In the genomic region with DNA sequence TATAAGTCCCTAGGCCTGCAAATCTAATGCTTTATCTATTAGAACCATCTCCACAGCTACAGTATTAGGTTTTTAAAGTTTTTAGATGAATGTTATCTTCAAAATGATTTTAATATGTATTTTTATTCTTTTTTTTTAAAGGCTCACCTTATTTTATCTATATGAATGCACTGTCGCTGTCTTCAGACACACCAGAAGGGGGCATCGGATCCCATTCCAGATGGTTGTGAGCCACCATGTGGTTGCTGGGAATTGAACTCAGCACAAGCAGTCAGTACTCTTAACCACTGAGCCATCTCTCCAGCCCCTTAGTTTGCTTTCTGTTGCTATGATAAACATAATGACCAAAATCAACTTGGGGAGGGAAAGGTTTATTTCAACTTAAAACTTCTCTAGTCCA, we compare ENCODE assay signal across 32 mouse cellular contexts. TPM values are rescaled to one million over a fixed set of nuclear protein-coding genes. Genes with fewer than 3 reads are reported as not detected.
DNase-seq lines count a peak whose midpoint lies in the region; ATAC-seq and TF ChIP-seq lines count a peak whose summit lies in the region.
"Had no signal": no experiment of that assay in that cellular context is flagged by ENCODE, and none has a peak within 500 bp of the region (broad histone marks: within the 10 kb centered on the region; RNA-seq: fewer than 3 reads in every experiment).

No protein-coding gene starts in this region.

- TF ChIP-seq CTCF in forebrain, postnatal 0 days (IDR thresholded peaks at IDR 0.05; ENCODE audit: low read depth) = peak; percentile 43
- TF ChIP-seq CTCF in testis, adult 2 months (IDR thresholded peaks at IDR 0.05; ENCODE audit: control insufficient read depth, insufficient read depth, insufficient replicate concordance, low read depth, low read length) = no peak

- no peaks in the 10 kb centered on the region for H3K9me3 ChIP-seq in forebrain, postnatal 0 days (ENCODE audit: low read length)
- H3K9me3 ChIP-seq in forebrain, embryonic 15.5 days = no peaks in the 10 kb centered on the region
- no peaks in the 10 kb centered on the region for H3K9me3 ChIP-seq in liver, embryonic 13.5 days (replicated peaks)
- no peaks in the 10 kb centered on the region for H3K9me3 ChIP-seq in neural tube, embryonic 15.5 days (replicated peaks)
- H3K9me3 ChIP-seq: heart, embryonic 13.5 days; hindbrain, embryonic 15.5 days; kidney, embryonic 15.5 days; limb, embryonic 13.5 days; neural tube, embryonic 13.5 days had no signal

- H3K4me1 ChIP-seq in forebrain, postnatal 0 days (ENCODE audit: insufficient read depth) = peaks cover 12% of the 10 kb centered on the region
- peaks cover 22% of the 10 kb centered on the region for H3K4me1 ChIP-seq in forebrain, embryonic 15.5 days
- H3K4me1 ChIP-seq in liver, embryonic 13.5 days (replicated peaks) = peaks cover 40% of the 10 kb centered on the region
- no peaks in the 10 kb centered on the region; the same call in 1 of the 2 replicates for H3K4me1 ChIP-seq in testis, adult 2 months (ENCODE audit: control insufficient read depth, insufficient read depth, low read length)
- H3K4me1 ChIP-seq in neural tube, embryonic 15.5 days = peaks cover 22% of the 10 kb centered on the region

- no peak overlapping the region for H3K4me2 ChIP-seq in forebrain, postnatal 0 days (ENCODE audit: low read depth)
- H3K4me2 ChIP-seq in forebrain, embryonic 15.5 days (replicated peaks) = no peak overlapping the region
- H3K4me2 ChIP-seq in liver, embryonic 13.5 days = peak overlapping the region; percentile 96; the same call in 1 of the 2 replicates
- H3K4me2 ChIP-seq in neural tube, embryonic 15.5 days = no peak overlapping the region
- H3K4me2 ChIP-seq: neural tube, embryonic 13.5 days had no signal

- DNase-seq in forebrain, postnatal 0 days = no peak
- no peak for DNase-seq in liver, embryonic 13.5 days
- DNase-seq in liver = no peak
- no peak for DNase-seq in testis, postnatal 14 days (ENCODE audit: low spot score)
- DNase-seq: adrenal gland, postnatal 25 days; cerebellum, adult 11-12 months; cerebellum, adult 9-11 months; gastrocnemius, postnatal 25 days; heart, adult 2 months; heart, postnatal 10 days; kidney, adult 18-20 months; kidney, postnatal 25 days; lung, adult 18-20 months; lung, postnatal 10 days; retina, postnatal 1 day; right cerebral cortex, postnatal 14 days; thymus, adult 18-20 months; thymus, postnatal 25 days had no signal

- peaks cover 7% of the 10 kb centered on the region; the same call in 1 of the 2 replicates for H3K36me3 ChIP-seq in forebrain, postnatal 0 days (ENCODE audit: insufficient read depth)
- H3K36me3 ChIP-seq in forebrain, embryonic 15.5 days = peaks cover 15% of the 10 kb centered on the region
- H3K36me3 ChIP-seq in liver, embryonic 13.5 days = peaks cover 15% of the 10 kb centered on the region
- no peaks in the 10 kb centered on the region; the same call in 1 of the 2 replicates for H3K36me3 ChIP-seq in testis, adult 2 months (ENCODE audit: control insufficient read depth, insufficient read depth, low read length)
- 0 out of 2 replicates have a peak, but pooled peaks cover 3% of the 10 kb centered on the region for H3K36me3 ChIP-seq in neural tube, embryonic 15.5 days

- H3K4me3 ChIP-seq in forebrain, postnatal 0 days (ENCODE audit: low read depth, low read length) = no peak overlapping the region
- no peak overlapping the region for H3K4me3 ChIP-seq in forebrain, embryonic 15.5 days
- 0 out of 2 replicates have a peak overlapping the region, but pooled peaks have one; percentile 75 for H3K4me3 ChIP-seq in liver, embryonic 13.5 days (replicated peaks)
- peak overlapping the region; percentile 28; the same call in 1 of the 2 replicates for H3K4me3 ChIP-seq in testis, adult 2 months (ENCODE audit: control insufficient read depth, low read depth, low read length)
- no peak overlapping the region for H3K4me3 ChIP-seq in neural tube, embryonic 15.5 days (replicated peaks)
- H3K4me3 ChIP-seq: heart, adult 2 months; hindbrain, embryonic 15.5 days; limb, embryonic 13.5 days; neural tube, embryonic 13.5 days had no signal

- H3K27me3 ChIP-seq in forebrain, postnatal 0 days (ENCODE audit: insufficient read depth, low read length) = no peaks in the 10 kb centered on the region
- no peaks in the 10 kb centered on the region for H3K27me3 ChIP-seq in forebrain, embryonic 15.5 days
- no peaks in the 10 kb centered on the region for H3K27me3 ChIP-seq in liver, embryonic 13.5 days
- no peaks in the 10 kb centered on the region for H3K27me3 ChIP-seq in testis, adult 2 months (ENCODE audit: control insufficient read depth, insufficient read depth, low read length)
- H3K27me3 ChIP-seq in neural tube, embryonic 15.5 days (replicated peaks) = no peaks in the 10 kb centered on the region
- H3K27me3 ChIP-seq: heart, embryonic 13.5 days; hindbrain, embryonic 15.5 days; kidney, embryonic 15.5 days; limb, embryonic 13.5 days; neural tube, embryonic 13.5 days had no signal

- no peak overlapping the region for H3K27ac ChIP-seq in forebrain, postnatal 0 days (ENCODE audit: low read depth, low read length)
- no peak overlapping the region for H3K27ac ChIP-seq in forebrain, embryonic 15.5 days (replicated peaks)
- no peak overlapping the region for H3K27ac ChIP-seq in liver, embryonic 13.5 days
- no peak overlapping the region for H3K27ac ChIP-seq in testis, adult 2 months (ENCODE audit: control insufficient read depth, insufficient read depth, low read depth, low read length)
- no peak overlapping the region for H3K27ac ChIP-seq in neural tube, embryonic 15.5 days (replicated peaks)
- H3K27ac ChIP-seq: heart, adult 2 months; heart, embryonic 13.5 days; hindbrain, embryonic 15.5 days; kidney, embryonic 15.5 days; limb, embryonic 13.5 days; neural tube, embryonic 13.5 days had no signal

- TF ChIP-seq POLR2A in testis, adult 2 months (IDR thresholded peaks at IDR 0.05; ENCODE audit: control insufficient read depth, low read depth, low read length) = no peak

- no peak overlapping the region for H3K9ac ChIP-seq in forebrain, postnatal 0 days
- H3K9ac ChIP-seq in forebrain, embryonic 15.5 days (replicated peaks) = no peak overlapping the region
- H3K9ac ChIP-seq in liver, embryonic 13.5 days = no peak overlapping the region
- H3K9ac ChIP-seq in neural tube, embryonic 15.5 days (replicated peaks) = no peak overlapping the region
- H3K9ac ChIP-seq: heart, embryonic 13.5 days; hindbrain, embryonic 15.5 days; kidney, embryonic 15.5 days; limb, embryonic 13.5 days; neural tube, embryonic 13.5 days had no signal

- no peak for ATAC-seq in forebrain, postnatal 0 days
- ATAC-seq in forebrain, embryonic 15.5 days (replicated peaks) = no peak
- no peak for ATAC-seq in liver, embryonic 13.5 days (ENCODE audit: low read depth)
- ATAC-seq in neural tube, embryonic 15.5 days (ENCODE audit: low FRiP score) = no peak

- WGBS in forebrain, postnatal 0 days = 94% methylated on average over 2 of the region's 2 CpGs
- 94% methylated on average over 2 of the region's 2 CpGs for whole genome bisulfite sequencing in forebrain, embryonic 15.5 days
- WGBS in liver, embryonic 13.5 days (ENCODE audit: insufficient replicate concordance) = 83% methylated on average over 2 of the region's 2 CpGs
- 96% methylated on average over 2 of the region's 2 CpGs for WGBS in neural tube, embryonic 15.5 days

RNA-seq across cellular contexts. Expression of gene Zfp949, which starts 23.5 kb away (rescaled TPM):
- total RNA-seq in forebrain, postnatal 0 days (2014; rRNA removed) = 18.6 and 25.0 TPM in 2 replicates
- polyA plus RNA-seq in forebrain, postnatal 0 days (2015; fragmentation: Nextera tagmentation; extraction: Ambion mirVana) = 9.0 and 13.5 TPM in 2 replicates
- 17.1 and 18.5 TPM in 2 replicates for polyA plus RNA-seq in forebrain, embryonic 15.5 days (2015; fragmentation: Nextera tagmentation; extraction: Ambion mirVana)
- polyA plus RNA-seq in liver, embryonic 13.5 days (2015; fragmentation: Nextera tagmentation; extraction: Ambion mirVana) = 5.1 and 5.2 TPM in 2 replicates
- 9.8 and 19.7 TPM in 2 replicates for polyA plus RNA-seq in testis, adult 2 months (2012; rRNA removed)
- polyA plus RNA-seq in neural tube, embryonic 15.5 days (2015; fragmentation: Nextera tagmentation; extraction: Ambion mirVana) = 19.9 and 21.4 TPM in 2 replicates

RNA-seq across cellular contexts. Expression of gene Syncrip, which starts 42.0 kb away (rescaled TPM):
- 138 and 149 TPM in 2 replicates for total RNA-seq in forebrain, postnatal 0 days (2014; rRNA removed)
- 82.5 and 86.4 TPM in 2 replicates for polyA plus RNA-seq in forebrain, postnatal 0 days (2015; fragmentation: Nextera tagmentation; extraction: Ambion mirVana)
- polyA plus RNA-seq in forebrain, embryonic 15.5 days (2015; fragmentation: Nextera tagmentation; extraction: Ambion mirVana) = 120 and 123 TPM in 2 replicates
- polyA plus RNA-seq in liver, embryonic 13.5 days (2015; fragmentation: Nextera tagmentation; extraction: Ambion mirVana) = 52.5 and 77.9 TPM in 2 replicates
- 4.4 and 7.7 TPM in 2 replicates for polyA plus RNA-seq in testis, adult 2 months (2012; rRNA removed)
- 66.7 and 73.3 TPM in 2 replicates for polyA plus RNA-seq in neural tube, embryonic 15.5 days (2015; fragmentation: Nextera tagmentation; extraction: Ambion mirVana)

RNA-seq across cellular contexts. Expression of gene Trim43a, which starts 56.3 kb away (rescaled TPM):
- total RNA-seq in forebrain, postnatal 0 days (2014; rRNA removed) = 0.08 TPM in 1 of 2 replicates, not detected in the other
- polyA plus RNA-seq in forebrain, postnatal 0 days (2015; fragmentation: Nextera tagmentation; extraction: Ambion mirVana) = 0.13 TPM in 1 of 2 replicates, not detected in the other
- 0.20 and 0.27 TPM in 2 replicates for polyA plus RNA-seq in forebrain, embryonic 15.5 days (2015; fragmentation: Nextera tagmentation; extraction: Ambion mirVana)
- not detected in 2 replicates for polyA plus RNA-seq in liver, embryonic 13.5 days (2015; fragmentation: Nextera tagmentation; extraction: Ambion mirVana)
- 0.10 TPM in 2 replicates for polyA plus RNA-seq in testis, adult 2 months (2012; rRNA removed)
- 0.08 and 0.20 TPM in 2 replicates for polyA plus RNA-seq in neural tube, embryonic 15.5 days (2015; fragmentation: Nextera tagmentation; extraction: Ambion mirVana)
- total RNA-seq: gastrocnemius, postnatal 25 days; hematopoietic stem cell, adult 5-6 weeks had no signal
- polyA plus RNA-seq: embryonic facial prominence, embryonic 14.5 days; erythroblast, embryonic 14.5 days; forebrain, embryonic 11.5 days; heart, adult 2 months; small intestine, adult 2 months; stomach, embryonic 14.5 days had no signal

Comparison
In these comparisons a context has a peak if more than half of its experiments do, and no peak if none do; other contexts are left out.
1. H3K4me3 ChIP-seq: peak in liver, embryonic 13.5 days (single experiment) and testis, adult 2 months (single experiment); none in forebrain, postnatal 0 days (single experiment), forebrain, embryonic 15.5 days (single experiment) and neural tube, embryonic 15.5 days (single experiment).